Mouse (Mus musculus) heart, embryonic 10.5 days (tissue): ENCODE data around the gene Olfr996. TPM values are rescaled to one million over a fixed set of nuclear protein-coding genes. Genes with fewer than 3 reads are reported as not detected.
"Not testable (repeated sequence)": the region's sequence is repeated elsewhere in the genome, so short reads cannot be mapped to it uniquely, and the experiment has no call there.

ENCODE experiments used
- DNase-seq: peaks from one replicate; pipeline ENCODE4 v3.0.0-alpha.2; 2017; ENCODE audit warnings: low spot score
- H3K27ac ChIP-seq: fragments of 300-500 bp; sonication (generic); 2 replicates; pipeline ENCODE4 v1.5.1; 2016; ENCODE audit warnings: mild to moderate bottlenecking
- H3K27me3 ChIP-seq: fragments of 300-500 bp; sonication (generic); 2 replicates; pipeline ENCODE4 v1.6.1; 2016; ENCODE audit warnings: mild to moderate bottlenecking; ENCODE audit not compliant: poor library complexity, insufficient read depth, severe bottlenecking
- H3K36me3 ChIP-seq: fragments of 300-500 bp; sonication (generic); 2 replicates; pipeline ENCODE4 v1.6.1; 2016; ENCODE audit warnings: mild to moderate bottlenecking, moderate library complexity
- H3K4me1 ChIP-seq: fragments of 300-500 bp; sonication (generic); 2 replicates; pipeline ENCODE4 v1.6.1; 2016; ENCODE audit warnings: mild to moderate bottlenecking
- H3K4me3 ChIP-seq: fragments of 300-500 bp; sonication (generic); 2 replicates; pipeline ENCODE4 v1.5.1; 2016; ENCODE audit warnings: mild to moderate bottlenecking, moderate library complexity
- H3K9me3 ChIP-seq: fragments of 300-500 bp; sonication (generic); 2 replicates; pipeline ENCODE4 v1.6.1; 2016; ENCODE audit warnings: mild to moderate bottlenecking, moderate library complexity
- WGBS: fragments of 180-500 bp; shearing (Covaris S2); methylation state at CpG from one replicate; pipeline ENCODE4 v1.1.7; 2016; 5-methylcytosine and 5-hydroxymethylcytosine counted together
- polyA plus RNA-seq: library from polyadenylated mRNA; unstranded; fragments of >200 nt; fragmentation: Nextera tagmentation; extraction: Ambion mirVana; gene quantifications from 2 replicates; pipeline ENCODE4 v1.2.1, GENCODE M21; 2016

The Olfr996 gene
- polyA plus RNA-seq, result not detected in 2 replicates

DNA sequence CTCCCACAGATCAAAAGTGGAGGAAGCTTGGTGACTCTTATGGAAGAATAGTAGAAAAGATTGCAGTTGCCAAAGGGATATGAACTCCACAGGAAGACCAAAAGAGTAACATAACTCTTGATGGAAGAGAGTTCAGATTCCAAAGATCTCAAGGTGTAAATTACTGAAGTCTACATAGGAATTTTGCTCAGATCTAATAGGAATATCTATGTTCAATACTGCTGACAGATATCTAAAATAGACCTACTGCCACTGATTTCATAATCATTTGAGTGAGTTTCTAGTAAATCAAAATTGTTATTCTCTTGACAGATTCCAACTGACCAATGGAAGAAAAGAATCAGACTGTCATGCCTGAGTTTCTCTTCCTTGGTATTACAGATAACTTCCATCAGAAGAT, at the start of gene Olfr996:
Gene Olfr996 (plus strand): TSS at position 301 of the 400 bp plus-strand sequence.
- Histone ChIP-seq H3K4me1 (no peaks in the 10 kb centered on the region), H3K27me3 (no peaks in the 10 kb centered on the region), H3K36me3 (no peaks in the 10 kb centered on the region), H3K27ac (no peak within 1 kb of the TSS), H3K4me3 (no peak within 1 kb of the TSS), H3K9me3 (no peaks in the 10 kb centered on the region)
- DNase-seq, result no peak

- Histone ChIP-seq H3K27me3 (no peaks in the 10 kb centered on the region), H3K27ac (no peak overlapping the region), H3K9me3 (no peaks in the 10 kb centered on the region), H3K36me3 (no peaks in the 10 kb centered on the region), H3K4me3 (no peak overlapping the region), H3K4me1 (no peaks in the 10 kb centered on the region)
- 70% methylated on average over 2 of the region's 2 CpGs for WGBS
- DNase-seq, result no peak
These were observed 46.8 kb upstream of the Olfr996 start for GRCm38 (mm10) chr2:85532082-85532778.

GRCm38 (mm10) chr2:85533934-85534333, 45.1 kb upstream of the Olfr996 start:
- no peak for DNase-seq
- H3K27ac ChIP-seq, result no peak overlapping the region
- H3K4me1 ChIP-seq, result no peaks in the 10 kb centered on the region
- 80% methylated on average over 1 of the region's 1 CpGs for WGBS
- H3K4me3 ChIP-seq, result no peak overlapping the region
- no peaks in the 10 kb centered on the region for H3K9me3 ChIP-seq
- no peaks in the 10 kb centered on the region for H3K36me3 ChIP-seq
- H3K27me3 ChIP-seq, result no peaks in the 10 kb centered on the region

DNA sequence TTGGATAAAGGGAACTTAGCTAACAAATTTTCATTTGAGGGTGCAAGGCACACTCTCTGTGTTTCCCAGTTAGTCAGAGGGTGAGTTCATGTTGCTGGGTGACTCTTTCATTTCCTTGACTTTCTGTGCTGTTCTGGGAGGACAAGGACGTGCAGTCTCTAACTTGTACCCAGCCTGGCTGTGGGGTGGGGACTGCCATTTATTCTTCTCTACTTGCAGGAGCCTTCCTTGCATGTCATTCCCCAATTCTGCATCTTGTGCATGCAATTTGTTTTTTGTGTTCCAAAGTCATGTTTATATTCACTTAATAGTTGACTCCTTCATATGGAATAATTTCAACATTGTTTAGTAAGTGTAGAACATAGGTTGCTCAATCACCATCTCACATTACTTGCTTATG, 24.2 kb upstream of the Olfr996 start:
- Histone ChIP-seq H3K27me3 (no peaks in the 10 kb centered on the region), H3K4me3 (no peak overlapping the region), H3K36me3 (no peaks in the 10 kb centered on the region), H3K27ac (no peak overlapping the region), H3K9me3 (no peaks in the 10 kb centered on the region), H3K4me1 (no peaks in the 10 kb centered on the region)
- DNase-seq, result no peak
- 64% methylated on average over 1 of the region's 1 CpGs for WGBS

- no peaks in the 10 kb centered on the region for H3K36me3 ChIP-seq
- H3K27ac ChIP-seq, result no peak overlapping the region
- H3K4me3 ChIP-seq, result no peak overlapping the region
- H3K27me3 ChIP-seq, result no peaks in the 10 kb centered on the region
- no peak for DNase-seq
- no peaks in the 10 kb centered on the region for H3K4me1 ChIP-seq
- H3K9me3 ChIP-seq, result no peaks in the 10 kb centered on the region
- WGBS, result 61% methylated on average over 4 of the region's 4 CpGs
These were observed 18.8 kb upstream of the Olfr996 start for GRCm38 (mm10) chr2:85560226-85560625.

GRCm38 (mm10) chr2:85561187-85561586, 17.8 kb upstream of the Olfr996 start:
- Histone ChIP-seq H3K4me1 (no peaks in the 10 kb centered on the region), H3K9me3 (no peaks in the 10 kb centered on the region), H3K4me3 (no peak overlapping the region), H3K27ac (no peak overlapping the region), H3K27me3 (no peaks in the 10 kb centered on the region), H3K36me3 (no peaks in the 10 kb centered on the region)
- WGBS, result 25% methylated on average over 4 of the region's 4 CpGs
- DNase-seq, result no peak

- H3K9me3 ChIP-seq, DNase-seq, H3K4me1 ChIP-seq, H3K36me3 ChIP-seq, H3K27ac ChIP-seq, H3K4me3 ChIP-seq, H3K27me3 ChIP-seq: not testable (repeated sequence)
- 79% methylated on average over 2 of the region's 2 CpGs for WGBS
These were observed 9.6 kb downstream of the Olfr996 start, which contains the start of gene Olfr998 for GRCm38 (mm10) chr2:85588648-85589047. TSS of gene Olfr998 (plus strand) at chr2:85588948.

DNA sequence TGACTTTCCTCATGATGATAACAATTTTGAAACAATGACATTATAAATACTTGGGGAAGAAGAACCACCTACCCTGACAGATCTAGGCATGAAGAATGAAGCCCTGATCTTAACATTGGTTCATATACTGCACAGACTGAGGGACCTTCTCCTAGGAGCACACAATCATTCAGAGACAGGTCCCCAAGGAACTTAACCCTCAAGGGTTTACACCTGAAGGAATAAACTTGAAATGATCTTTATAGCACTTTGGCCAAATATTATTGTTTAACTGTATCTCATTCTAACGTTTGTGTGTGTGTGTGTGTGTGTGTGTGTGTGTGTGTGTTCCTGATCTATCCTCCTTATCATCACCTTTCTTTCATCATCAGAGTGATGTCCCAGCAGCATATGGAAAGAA, 32.8 kb downstream of the Olfr996 start, which contains the start of gene Olfr1000:
Gene Olfr1000 (minus strand): TSS at position 101 of the 400 bp plus-strand sequence.
- WGBS, result 57% methylated on average over 1 of the region's 1 CpGs

More for the DNA sequence above, 32.8 kb downstream of the Olfr996 start, which contains the start of gene Olfr1000:
- no peaks in the 10 kb centered on the region for H3K4me1 ChIP-seq
- no peaks in the 10 kb centered on the region for H3K9me3 ChIP-seq
- DNase-seq, result no peak
- no peak within 1 kb of the TSS for H3K27ac ChIP-seq
- H3K4me3 ChIP-seq, result no peak within 1 kb of the TSS
- no peaks in the 10 kb centered on the region for H3K36me3 ChIP-seq
- no peaks in the 10 kb centered on the region for H3K27me3 ChIP-seq

Other genes starting within 250 kb of the Olfr996 start
- gene Olfr987, start 239.9 kb upstream of the Olfr996 start, polyA plus RNA-seq, result not detected in 2 replicates
- gene Olfr988, start 216.0 kb upstream of the Olfr996 start, polyA plus RNA-seq, result not detected in 2 replicates
- not detected in 2 replicates for gene Olfr992, start 169.7 kb upstream of the Olfr996 start, polyA plus RNA-seq
- not detected in 2 replicates for gene Olfr993, start 164.3 kb upstream of the Olfr996 start, polyA plus RNA-seq
- not detected in 2 replicates for gene Olfr994, start 142.8 kb upstream of the Olfr996 start, polyA plus RNA-seq
- gene Olfr995, start 135.6 kb upstream of the Olfr996 start, polyA plus RNA-seq, result not detected in 2 replicates
- not detected in 2 replicates for gene 4833423E24Rik, start 60.2 kb upstream of the Olfr996 start, polyA plus RNA-seq
- not detected in 2 replicates for gene Olfr998, start 9.7 kb downstream of the Olfr996 start, polyA plus RNA-seq
- not detected in 2 replicates for gene Olfr1000, start 32.7 kb downstream of the Olfr996 start, polyA plus RNA-seq
- gene Olfr1002, start 71.5 kb downstream of the Olfr996 start, polyA plus RNA-seq, result not detected in 2 replicates
- gene Olfr154, start 85.2 kb downstream of the Olfr996 start, polyA plus RNA-seq, result not detected in 2 replicates
- not detected in 2 replicates for gene Olfr1006, start 99.6 kb downstream of the Olfr996 start, polyA plus RNA-seq
- gene Olfr1008, start 110.2 kb downstream of the Olfr996 start, polyA plus RNA-seq, result not detected in 2 replicates
- gene Olfr1009, start 136.2 kb downstream of the Olfr996 start, polyA plus RNA-seq, result not detected in 2 replicates
- gene Olfr1012, start 183.6 kb downstream of the Olfr996 start, polyA plus RNA-seq, result not detected in 2 replicates
- not detected in 2 replicates for gene Olfr1013, start 187.9 kb downstream of the Olfr996 start, polyA plus RNA-seq
- gene Olfr1014, start 193.5 kb downstream of the Olfr996 start, polyA plus RNA-seq, result not detected in 2 replicates
- not detected in 2 replicates for gene Olfr1015, start 202.8 kb downstream of the Olfr996 start, polyA plus RNA-seq
- not detected in 2 replicates for gene Olfr1016, start 223.3 kb downstream of the Olfr996 start, polyA plus RNA-seq
- not detected in 2 replicates for gene Olfr1018, start 239.3 kb downstream of the Olfr996 start, polyA plus RNA-seq